Mouse (Mus musculus): ENCODE measurements at regions not wholly inside any gene's neighbourhood (a gene's known extent, or its start where the extent isn't known, plus 50 kb on each side); places are given as distances from the start of the nearest gene placed in this dataset.

- TF ChIP-seq CTCF (IDR thresholded peaks at IDR 0.05; ENCODE audit: low read depth, low read length) (no peak), TAL1 (conservative IDR thresholded peaks at IDR 0.05; ENCODE audit: low read depth, low read length) (no peak), GATA1 (IDR thresholded peaks at IDR 0.05; ENCODE audit: borderline replicate concordance, low read length) (no peak), POLR2AphosphoS5 (IDR thresholded peaks at IDR 0.05; ENCODE audit: insufficient replicate concordance, low read depth, low read length) (no peak)
These were observed 149.4 kb downstream of the Dyrk2 start for GRCm38 (mm10) chr10:118720630-118721029.

All from G1E (cell line).